Mouse (Mus musculus): Measurements from ENCODE around the gene Clic5. TPM values are rescaled to one million over a fixed set of nuclear protein-coding genes. Genes with fewer than 3 reads are reported as not detected.

Gene Clic5
- polyA plus RNA-seq, 1 experiment from 2014 or later = 9.0 TPM

GRCm38 (mm10) chr17:44192981-44193380 is 4.6 kb downstream of the Clic5 start:
- Histone ChIP-seq H3K27me3 (replicated peaks) (peaks cover 18% of the 10 kb centered on the region), H3K9me3 (0 out of 2 replicates have a peak, but pooled peaks cover 4% of the 10 kb centered on the region), H3K9ac (no peak overlapping the region), H3K36me3 (no peaks in the 10 kb centered on the region), H3K4me3 (no peak overlapping the region), H3K4me1 (peaks cover 39% of the 10 kb centered on the region), H3K27ac (replicated peaks) (peak overlapping the region; percentile 56), H3K4me2 (peak overlapping the region; percentile 29)
- no peak for ATAC-seq (ENCODE audit: extremely low read depth, insufficient number of reproducible peaks, low FRiP score, low TSS enrichment)
- 54% methylated on average over 3 of the region's 3 CpGs for WGBS

- Histone ChIP-seq H3K4me3 (no peak overlapping the region), H3K4me1 (peaks cover 15% of the 10 kb centered on the region), H3K36me3 (no peaks in the 10 kb centered on the region), H3K4me2 (no peak overlapping the region), H3K27ac (replicated peaks) (no peak overlapping the region), H3K27me3 (replicated peaks) (no peaks in the 10 kb centered on the region), H3K9me3 (0 out of 2 replicates have a peak, but pooled peaks cover 4% of the 10 kb centered on the region), H3K9ac (no peak overlapping the region)
- 62% methylated on average over 4 of the region's 4 CpGs for WGBS
- no peak for ATAC-seq (ENCODE audit: extremely low read depth, insufficient number of reproducible peaks, low FRiP score, low TSS enrichment)
Observed at GRCm38 (mm10) chr17:44199158-44199557, 10.8 kb downstream of the Clic5 start.

DNA sequence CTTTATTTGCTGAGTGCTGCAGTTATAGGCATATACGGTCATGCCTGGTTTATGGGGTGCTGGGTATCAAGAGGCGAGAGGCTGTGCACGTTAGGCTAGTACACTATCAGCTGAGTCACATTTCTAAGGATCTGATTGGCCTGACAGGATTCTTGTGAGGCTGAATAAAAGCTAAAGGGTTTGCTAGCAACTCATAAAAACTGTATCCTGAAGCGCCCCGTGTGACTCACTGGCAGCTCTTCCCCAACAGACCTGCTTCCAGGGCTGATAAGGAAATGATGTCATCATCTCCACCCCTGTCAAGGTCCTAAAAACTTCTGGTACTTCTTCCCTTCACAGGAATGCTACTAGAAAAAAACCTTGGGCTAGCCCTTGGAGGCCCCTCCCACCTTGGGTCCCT is 14.6 kb downstream of the Clic5 start:
- Histone ChIP-seq H3K9ac (no peak overlapping the region), H3K9me3 (no peaks in the 10 kb centered on the region), H3K4me1 (peaks cover 14% of the 10 kb centered on the region), H3K27ac (replicated peaks) (no peak overlapping the region), H3K4me3 (no peak overlapping the region), H3K36me3 (no peaks in the 10 kb centered on the region), H3K4me2 (no peak overlapping the region), H3K27me3 (replicated peaks) (no peaks in the 10 kb centered on the region)
- WGBS = 43% methylated on average over 5 of the region's 5 CpGs
- ATAC-seq (ENCODE audit: extremely low read depth, insufficient number of reproducible peaks, low FRiP score, low TSS enrichment) = no peak

GRCm38 (mm10) chr17:44204787-44205186 is 16.4 kb downstream of the Clic5 start:
- H3K4me2 ChIP-seq = no peak overlapping the region
- H3K4me1 ChIP-seq = peaks cover 13% of the 10 kb centered on the region
- no peaks in the 10 kb centered on the region for H3K36me3 ChIP-seq
- H3K27me3 ChIP-seq (replicated peaks) = no peaks in the 10 kb centered on the region
- H3K9ac ChIP-seq = no peak overlapping the region
- no peaks in the 10 kb centered on the region for H3K9me3 ChIP-seq
- 74% methylated on average over 1 of the region's 1 CpGs for WGBS
- no peak for ATAC-seq (ENCODE audit: extremely low read depth, insufficient number of reproducible peaks, low FRiP score, low TSS enrichment)
- H3K4me3 ChIP-seq = no peak overlapping the region
- H3K27ac ChIP-seq (replicated peaks) = no peak overlapping the region

GRCm38 (mm10) chr17:44205562-44205961 is 17.2 kb downstream of the Clic5 start:
- H3K27me3 ChIP-seq (replicated peaks) = no peaks in the 10 kb centered on the region
- H3K9me3 ChIP-seq = no peaks in the 10 kb centered on the region
- no peak overlapping the region for H3K4me3 ChIP-seq
- H3K36me3 ChIP-seq = no peaks in the 10 kb centered on the region
- H3K27ac ChIP-seq (replicated peaks) = no peak overlapping the region
- H3K9ac ChIP-seq = no peak overlapping the region
- 70% methylated on average over 3 of the region's 3 CpGs for WGBS
- ATAC-seq (ENCODE audit: extremely low read depth, insufficient number of reproducible peaks, low FRiP score, low TSS enrichment) = no peak
- H3K4me2 ChIP-seq = no peak overlapping the region
- H3K4me1 ChIP-seq = peaks cover 11% of the 10 kb centered on the region

DNA sequence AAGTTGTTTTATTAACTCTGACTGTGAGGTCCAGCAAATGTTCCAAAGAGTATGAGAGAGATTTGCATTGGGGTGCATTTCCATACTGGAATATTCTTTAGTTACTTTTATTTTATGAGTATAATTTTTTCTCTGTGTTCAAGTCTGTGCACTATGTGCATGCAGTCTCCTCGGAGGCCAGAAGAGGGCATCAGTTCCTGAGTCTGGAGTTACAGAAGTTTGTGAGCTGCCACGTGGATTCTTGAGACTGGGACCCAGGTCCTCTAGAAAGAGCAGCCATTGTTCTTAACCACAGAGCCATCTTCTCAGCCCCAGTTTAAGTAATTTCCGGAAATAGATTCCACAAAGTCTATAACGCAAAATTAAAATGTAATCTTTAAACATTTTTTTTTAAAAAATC is 20.5 kb downstream of the Clic5 start:
- no peak for ATAC-seq (ENCODE audit: extremely low read depth, insufficient number of reproducible peaks, low FRiP score, low TSS enrichment)
- H3K27ac ChIP-seq (replicated peaks) = no peak overlapping the region
- WGBS = 74% methylated on average over 4 of the region's 4 CpGs
- H3K27me3 ChIP-seq (replicated peaks) = no peaks in the 10 kb centered on the region
- H3K36me3 ChIP-seq = no peaks in the 10 kb centered on the region
- H3K4me3 ChIP-seq = no peak overlapping the region
- H3K9ac ChIP-seq = no peak overlapping the region
- H3K4me2 ChIP-seq = no peak overlapping the region
- no peaks in the 10 kb centered on the region for H3K9me3 ChIP-seq
- no peaks in the 10 kb centered on the region for H3K4me1 ChIP-seq

DNA sequence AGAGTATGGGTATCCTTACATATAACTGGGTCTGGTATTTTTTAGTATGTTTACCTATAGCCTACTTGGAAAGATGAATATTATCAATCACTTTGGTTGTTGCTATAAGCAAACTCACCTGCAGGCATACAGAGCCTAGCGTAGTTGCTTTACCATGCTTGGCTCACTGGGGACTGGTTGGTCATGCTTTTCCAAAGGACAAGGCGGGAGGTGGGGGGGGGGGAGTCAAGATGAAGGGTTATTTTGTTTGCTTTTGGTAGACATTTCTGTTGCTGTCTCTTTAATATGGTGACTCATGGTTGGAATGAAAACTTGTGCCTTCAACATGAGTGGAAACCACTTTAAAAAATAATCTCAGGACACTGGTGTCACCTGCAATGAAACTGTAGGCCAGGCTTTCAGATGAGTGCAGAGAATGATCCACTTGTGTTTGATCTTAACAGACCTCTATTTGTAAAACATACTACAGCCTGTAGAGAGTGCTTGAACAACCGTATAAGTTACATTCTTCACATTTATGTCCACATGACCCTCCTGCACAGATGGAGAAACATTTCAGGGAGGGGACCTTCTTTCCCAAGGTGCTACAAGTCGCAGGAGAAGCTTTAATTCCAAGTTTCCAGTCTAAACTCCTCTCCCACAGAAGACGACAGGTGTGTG is 24.7 kb downstream of the Clic5 start:
- no peak overlapping the region for H3K4me2 ChIP-seq
- H3K4me3 ChIP-seq = no peak overlapping the region
- no peaks in the 10 kb centered on the region for H3K36me3 ChIP-seq
- WGBS = 81% methylated on average over 5 of the region's 5 CpGs
- no peak overlapping the region for H3K9ac ChIP-seq
- H3K27me3 ChIP-seq (replicated peaks) = no peaks in the 10 kb centered on the region
- H3K4me1 ChIP-seq = peaks cover 18% of the 10 kb centered on the region
- no peak overlapping the region for H3K27ac ChIP-seq (replicated peaks)
- H3K9me3 ChIP-seq = no peaks in the 10 kb centered on the region
- ATAC-seq (ENCODE audit: extremely low read depth, insufficient number of reproducible peaks, low FRiP score, low TSS enrichment) = no peak

DNA sequence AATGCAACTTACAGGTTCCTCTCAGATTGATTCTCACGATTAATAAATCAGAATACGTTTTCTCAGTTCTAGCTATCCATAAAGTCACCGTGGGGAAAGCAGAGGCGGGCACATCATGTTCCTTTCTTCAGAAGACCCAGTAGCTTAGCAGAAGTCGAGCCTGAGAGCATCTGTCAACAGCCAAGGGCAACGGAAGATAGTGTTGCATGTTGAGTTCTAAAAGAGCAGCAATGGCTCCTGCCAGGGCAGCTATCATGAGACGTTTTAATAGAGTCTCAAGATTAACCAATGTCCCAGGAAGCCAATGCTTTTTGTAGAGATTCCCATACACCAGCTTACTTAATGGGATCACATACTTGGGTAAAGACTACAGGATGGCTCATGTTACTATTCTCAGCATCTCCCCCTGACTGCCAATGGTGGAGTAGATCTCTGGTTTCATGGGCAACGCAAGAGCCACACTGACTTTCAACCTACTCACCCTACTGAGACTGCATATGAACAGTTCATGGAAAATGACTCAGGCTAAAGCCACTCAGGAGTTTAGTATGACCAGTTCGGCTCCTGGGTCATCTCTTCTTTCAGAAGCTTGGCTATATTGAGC is 26.9 kb downstream of the Clic5 start:
- no peaks in the 10 kb centered on the region for H3K9me3 ChIP-seq
- no peaks in the 10 kb centered on the region for H3K27me3 ChIP-seq (replicated peaks)
- 70% methylated on average over 9 of the region's 9 CpGs for WGBS
- H3K36me3 ChIP-seq = no peaks in the 10 kb centered on the region
- no peak for ATAC-seq (ENCODE audit: extremely low read depth, insufficient number of reproducible peaks, low FRiP score, low TSS enrichment)
- H3K4me3 ChIP-seq = no peak overlapping the region
- H3K27ac ChIP-seq (replicated peaks) = no peak overlapping the region
- no peak overlapping the region for H3K4me2 ChIP-seq
- H3K4me1 ChIP-seq = peaks cover 28% of the 10 kb centered on the region
- H3K9ac ChIP-seq = no peak overlapping the region

DNA sequence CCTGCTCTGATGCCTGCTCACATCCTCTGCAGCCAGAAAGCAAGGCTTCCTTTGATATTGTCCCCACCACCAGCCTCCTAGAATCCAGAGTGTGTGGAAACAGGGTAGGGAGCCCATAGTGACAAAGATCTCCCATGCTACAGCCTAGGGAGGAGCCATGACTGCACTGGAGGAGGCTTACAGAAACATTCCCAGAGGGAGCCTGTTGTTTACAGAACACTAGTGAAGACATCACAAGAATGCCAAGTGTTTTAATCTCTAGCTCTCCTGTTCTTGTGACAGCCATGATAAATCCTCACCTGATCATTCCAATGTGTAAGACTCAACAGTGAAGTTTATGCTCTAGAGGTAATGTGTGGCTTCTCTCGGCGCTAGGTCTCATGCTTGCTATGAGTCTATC is 28.8 kb downstream of the Clic5 start:
- Histone ChIP-seq H3K9ac (no peak overlapping the region), H3K27me3 (replicated peaks) (no peaks in the 10 kb centered on the region), H3K36me3 (no peaks in the 10 kb centered on the region), H3K9me3 (no peaks in the 10 kb centered on the region), H3K27ac (replicated peaks) (peak overlapping the region; percentile 57), H3K4me3 (no peak overlapping the region), H3K4me1 (peaks cover 29% of the 10 kb centered on the region), H3K4me2 (no peak overlapping the region)
- ATAC-seq (ENCODE audit: extremely low read depth, insufficient number of reproducible peaks, low FRiP score, low TSS enrichment) = no peak
- 60% methylated on average over 2 of the region's 2 CpGs for WGBS

DNA sequence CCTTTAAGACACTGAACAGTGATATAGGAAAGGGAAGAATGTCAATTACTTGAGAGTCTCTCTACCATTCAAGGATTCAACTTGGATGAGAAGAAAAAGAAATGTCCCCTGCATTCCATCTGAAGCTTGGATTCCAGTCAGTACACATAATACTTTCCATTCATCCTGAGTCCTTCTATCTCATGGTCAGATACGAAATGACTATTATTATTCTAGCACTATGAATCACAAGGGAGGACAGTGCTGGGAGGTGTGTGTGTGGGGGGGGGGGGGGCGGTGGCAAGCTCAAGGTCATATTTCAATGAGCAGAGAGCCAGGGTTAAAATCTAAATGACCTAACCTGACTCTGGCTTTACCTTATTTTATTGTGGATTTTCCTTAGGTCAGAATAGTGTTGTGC is 31.6 kb downstream of the Clic5 start:
- peak overlapping the region; percentile 69 for H3K27ac ChIP-seq (replicated peaks)
- WGBS = 41% methylated on average over 2 of the region's 2 CpGs
- H3K4me3 ChIP-seq = no peak overlapping the region
- ATAC-seq (ENCODE audit: extremely low read depth, insufficient number of reproducible peaks, low FRiP score, low TSS enrichment) = no peak
- H3K9me3 ChIP-seq = no peaks in the 10 kb centered on the region
- peaks cover 26% of the 10 kb centered on the region for H3K4me1 ChIP-seq
- no peak overlapping the region for H3K9ac ChIP-seq
- H3K36me3 ChIP-seq = no peaks in the 10 kb centered on the region
- H3K27me3 ChIP-seq (replicated peaks) = no peaks in the 10 kb centered on the region
- no peak overlapping the region for H3K4me2 ChIP-seq

- Histone ChIP-seq H3K4me2 (no peak overlapping the region), H3K9ac (no peak overlapping the region), H3K27me3 (replicated peaks) (no peaks in the 10 kb centered on the region), H3K27ac (replicated peaks) (no peak overlapping the region; the same call in 1 of the 2 replicates), H3K4me1 (peaks cover 12% of the 10 kb centered on the region), H3K9me3 (no peaks in the 10 kb centered on the region), H3K36me3 (no peaks in the 10 kb centered on the region), H3K4me3 (no peak overlapping the region)
- ATAC-seq (ENCODE audit: extremely low read depth, insufficient number of reproducible peaks, low FRiP score, low TSS enrichment) = no peak
- WGBS = 64% methylated on average over 5 of the region's 5 CpGs
Observed at GRCm38 (mm10) chr17:44228428-44228827, 40.0 kb downstream of the Clic5 start.

- Histone ChIP-seq H3K9ac (no peak overlapping the region), H3K4me3 (no peak overlapping the region), H3K36me3 (no peaks in the 10 kb centered on the region), H3K4me1 (peaks cover 12% of the 10 kb centered on the region), H3K27ac (replicated peaks) (peak overlapping the region; percentile 29), H3K4me2 (0 out of 2 replicates have a peak overlapping the region, but pooled peaks have one; percentile 10), H3K27me3 (replicated peaks) (no peaks in the 10 kb centered on the region), H3K9me3 (no peaks in the 10 kb centered on the region)
- no peak for ATAC-seq (ENCODE audit: extremely low read depth, insufficient number of reproducible peaks, low FRiP score, low TSS enrichment)
- 33% methylated on average over 10 of the region's 10 CpGs for WGBS
Observed at GRCm38 (mm10) chr17:44230083-44230482, 41.7 kb downstream of the Clic5 start.

Measured in heart, embryonic 13.5 days (tissue).